Mouse (Mus musculus): ENCODE results near the gene 2410004B18Rik.

Gene 2410004B18Rik

DNA sequence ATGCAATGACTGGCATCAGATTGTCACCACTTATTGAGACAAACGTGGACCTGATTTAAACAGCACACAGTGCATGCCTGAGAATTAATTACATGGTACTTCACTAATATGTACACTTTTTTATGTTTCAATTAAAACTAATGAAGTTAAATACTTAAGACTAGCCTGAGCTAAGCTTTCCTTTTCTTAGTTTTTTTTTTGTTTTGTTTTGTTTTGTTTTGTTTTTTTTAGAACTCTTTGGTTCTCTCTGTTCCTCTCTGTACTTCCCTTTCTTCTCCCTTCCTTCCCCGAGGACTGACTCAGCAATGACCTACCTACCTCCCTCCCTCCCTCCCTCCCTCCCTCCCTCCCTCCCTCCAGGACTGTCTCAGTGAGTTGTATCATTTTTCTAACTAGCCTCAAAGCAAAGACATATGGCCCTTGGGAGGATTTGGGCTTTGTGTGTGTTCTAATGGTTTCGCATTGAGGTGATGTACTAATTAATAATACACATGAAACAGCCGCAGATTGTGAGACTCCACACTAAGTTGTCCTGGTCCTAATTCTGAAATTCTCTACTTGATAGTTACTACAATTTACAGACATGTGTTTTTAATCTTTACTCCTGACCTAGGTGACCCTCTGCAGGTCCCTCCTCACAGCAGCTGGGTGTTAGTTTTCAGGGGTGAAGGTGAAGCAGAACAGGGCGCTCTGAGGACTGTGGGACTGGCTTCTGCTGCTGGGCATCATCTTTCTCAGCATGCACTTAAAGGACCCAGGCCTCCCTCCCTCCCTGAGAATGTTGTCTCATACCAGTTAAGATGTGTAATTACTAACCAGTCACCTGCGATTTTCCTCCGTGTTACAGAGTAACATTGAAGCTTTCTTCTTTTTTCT, 8.1 kb upstream of the 2410004B18Rik start:
- no peak for DNase-seq

- no peak for DNase-seq
Observed at GRCm38 (mm10) chr3:145933845-145934244, 4.0 kb upstream of the 2410004B18Rik start.

- peak; percentile 6 for DNase-seq
Observed at GRCm38 (mm10) chr3:145938405-145939349, 863 bp downstream of the 2410004B18Rik start.

GRCm38 (mm10) chr3:145939402-145939801, 1.6 kb downstream of the 2410004B18Rik start:
- DNase-seq, result no peak

- DNase-seq, result no peak
Observed at GRCm38 (mm10) chr3:145939971-145940370, 2.2 kb downstream of the 2410004B18Rik start.

GRCm38 (mm10) chr3:145941971-145942370, 4.2 kb downstream of the 2410004B18Rik start:
- DNase-seq, result peak; percentile 52

GRCm38 (mm10) chr3:145944348-145944747, 6.5 kb downstream of the 2410004B18Rik start:
- no peak for DNase-seq

GRCm38 (mm10) chr3:145945904-145946303, 8.1 kb downstream of the 2410004B18Rik start:
- DNase-seq, result no peak

GRCm38 (mm10) chr3:145946654-145947053, 8.8 kb downstream of the 2410004B18Rik start:
- no peak for DNase-seq

DNA sequence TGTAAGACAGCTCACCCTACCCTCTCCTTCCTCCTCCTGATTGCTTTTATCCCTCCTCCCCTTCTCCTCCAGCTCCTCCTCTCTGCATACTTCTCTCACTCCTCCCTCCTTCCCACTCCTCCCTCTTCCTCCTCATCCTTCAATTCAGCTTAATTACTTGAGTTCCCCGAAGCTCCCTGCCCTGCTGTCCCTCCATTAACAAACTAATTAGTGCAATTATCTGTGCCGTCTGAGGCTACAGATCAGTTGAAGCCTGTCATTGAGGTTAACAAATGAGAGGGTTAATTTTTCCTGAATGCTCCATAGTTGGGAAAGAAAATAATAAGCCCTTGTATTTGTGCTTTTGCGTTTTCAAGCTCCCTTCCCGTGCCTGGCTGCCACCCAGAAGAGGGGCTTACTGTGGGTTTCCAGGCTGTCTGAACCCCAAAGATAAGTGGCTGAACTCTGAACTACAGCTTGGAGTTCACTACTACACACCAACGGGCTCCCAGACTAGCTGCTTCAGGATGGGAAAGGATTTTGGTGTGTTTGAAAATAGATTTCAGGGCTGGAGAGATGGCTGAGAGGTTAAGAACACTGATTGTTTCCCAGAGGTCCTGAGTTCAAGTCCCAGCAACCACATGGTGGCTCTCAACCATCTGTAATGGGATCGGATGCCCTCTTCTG, 9.9 kb downstream of the 2410004B18Rik start:
- no peak for DNase-seq

- peak; percentile 59 for DNase-seq
Observed at GRCm38 (mm10) chr3:145950034-145950814, 12.4 kb downstream of the 2410004B18Rik start.

GRCm38 (mm10) chr3:145950815-145951130, 13.0 kb downstream of the 2410004B18Rik start:
- no peak for DNase-seq

GRCm38 (mm10) chr3:145951287-145952165, 13.7 kb downstream of the 2410004B18Rik start:
- DNase-seq, result no peak

DNA sequence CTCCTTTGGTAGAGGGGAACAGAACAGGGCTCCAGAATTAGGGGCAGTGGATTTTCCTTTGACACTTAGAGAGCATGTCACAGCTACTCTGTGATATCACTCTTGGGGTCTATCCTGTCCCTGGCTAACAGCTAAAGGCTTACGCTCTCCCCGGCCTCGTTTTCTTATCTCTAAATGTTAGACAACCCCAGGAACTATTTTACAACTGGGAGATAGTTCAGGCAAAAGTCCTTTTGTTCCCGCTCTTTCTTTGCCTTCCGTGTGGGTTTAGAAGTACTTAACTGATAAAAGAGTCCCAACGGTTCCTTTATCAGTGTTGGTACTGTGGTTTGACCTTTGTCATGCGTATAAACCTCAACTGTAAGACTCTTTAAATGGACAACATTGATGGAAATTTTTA, 15.1 kb downstream of the 2410004B18Rik start:
- no peak for DNase-seq

DNA sequence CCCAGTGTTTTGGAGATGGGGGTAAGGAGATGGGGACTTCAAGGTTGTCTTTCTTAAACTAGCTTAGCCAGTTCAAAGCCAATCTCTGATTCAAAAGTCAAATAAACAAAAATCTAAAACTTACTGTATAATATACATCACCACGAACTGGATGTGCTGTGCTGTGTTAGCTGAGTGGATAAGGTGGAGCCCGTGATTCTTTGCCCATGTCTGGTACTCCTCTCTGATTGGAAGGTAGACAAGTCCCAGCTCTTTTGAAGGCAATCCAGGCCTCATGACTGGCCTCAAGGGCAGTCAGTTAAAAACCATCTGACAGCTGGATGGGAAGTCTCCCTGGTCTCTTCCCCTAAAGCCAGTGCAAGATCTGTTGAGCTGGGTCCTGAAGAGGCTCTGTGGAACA, 15.6 kb downstream of the 2410004B18Rik start:
- no peak for DNase-seq

DNA sequence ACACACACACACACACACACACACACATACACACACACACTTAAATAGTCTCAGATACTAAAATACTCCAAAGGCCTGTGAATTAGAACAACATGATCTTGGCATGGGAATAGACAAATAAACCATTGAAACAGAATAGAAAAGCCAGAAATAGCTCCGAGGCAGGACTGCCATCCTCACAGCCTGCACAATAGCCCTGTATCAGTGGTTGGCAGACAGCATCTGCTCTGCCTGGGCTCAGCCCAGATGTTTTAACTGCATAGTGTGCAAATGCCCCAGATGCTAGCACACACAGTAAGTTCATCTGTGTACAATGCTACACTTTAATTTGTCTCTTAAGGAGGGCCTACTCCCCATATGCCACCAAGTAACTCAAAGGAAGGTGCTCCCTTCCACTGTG, 22.0 kb downstream of the 2410004B18Rik start:
- peak; percentile 67 for DNase-seq

DNA sequence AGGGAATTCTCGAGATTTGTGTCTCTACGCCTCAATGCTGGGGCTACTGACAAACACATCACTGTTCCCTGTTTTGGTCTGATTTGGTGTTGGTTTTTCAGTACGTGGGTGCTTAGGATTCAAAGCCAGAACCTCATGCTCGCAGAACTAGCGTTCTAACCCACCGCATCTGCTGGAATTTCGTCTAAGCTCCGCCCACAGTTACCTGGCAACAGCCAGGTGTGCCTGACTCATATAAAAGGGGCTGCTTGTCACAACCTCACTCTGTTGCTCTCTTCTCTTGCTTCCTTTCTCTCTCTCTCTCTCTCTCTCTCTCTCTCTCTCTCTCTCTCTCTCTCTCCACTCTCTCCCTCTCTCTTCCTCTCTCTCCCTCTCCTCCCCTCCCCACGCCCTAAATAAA, 24.6 kb downstream of the 2410004B18Rik start:
- no peak for DNase-seq

GRCm38 (mm10) chr3:145963101-145964017, 25.5 kb downstream of the 2410004B18Rik start:
- no peak for DNase-seq

- DNase-seq, result no peak
Observed at GRCm38 (mm10) chr3:145964018-145964387, 26.2 kb downstream of the 2410004B18Rik start.

- DNase-seq, result no peak
Observed at GRCm38 (mm10) chr3:145964473-145964872, 26.7 kb downstream of the 2410004B18Rik start.
